Mouse (Mus musculus): ENCODE data around the gene Tchh.
A peak's percentile ranks its signal among the peaks of the same experiment; 100 is the strongest.
"Not testable (repeated sequence)": the region's sequence is repeated elsewhere in the genome, so short reads cannot be mapped to it uniquely, and the experiment has no call there.

Gene Tchh

DNA sequence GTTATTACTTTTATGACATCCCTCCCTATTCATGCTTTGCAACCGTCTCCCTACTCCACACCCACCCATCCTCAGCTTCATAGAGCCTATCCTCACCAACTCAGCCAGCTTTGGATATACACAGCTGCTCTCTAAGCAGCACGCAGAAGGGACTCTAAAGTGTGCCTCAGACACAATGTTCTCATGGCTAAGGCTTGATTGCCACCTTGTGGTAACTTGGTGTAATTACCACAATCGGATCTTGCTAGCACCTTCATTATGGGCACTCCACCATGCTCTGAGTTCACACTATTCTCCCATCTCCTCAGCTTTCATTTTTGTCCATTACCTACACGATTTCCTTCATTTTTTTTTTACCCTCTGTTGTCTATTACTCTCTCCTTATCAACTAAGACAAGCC is 51.9 kb downstream of the Tchh start:
- DNase-seq (ENCODE audit: low read depth, low spot score), result peak; percentile 54

DNA sequence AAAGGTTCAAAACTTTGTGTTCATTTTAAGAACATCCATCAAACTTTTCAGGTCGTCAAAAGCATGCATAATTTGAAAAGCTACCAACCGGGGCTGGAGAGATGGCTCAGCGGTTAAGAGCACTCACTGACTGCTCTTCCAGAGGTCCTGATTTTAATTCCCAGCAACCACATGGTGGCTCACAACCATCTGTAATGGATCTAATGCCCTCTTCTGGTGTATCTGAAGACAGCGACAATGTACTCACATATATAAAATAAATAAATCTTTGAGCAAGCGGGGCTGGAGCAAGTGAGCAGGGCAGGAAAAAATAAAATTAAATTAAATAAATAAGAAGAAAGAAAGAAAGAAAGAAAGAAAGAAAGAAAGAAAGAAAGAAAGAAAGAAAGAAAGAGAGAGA is 52.6 kb downstream of the Tchh start:
- DNase-seq (ENCODE audit: low read depth, low spot score), result not testable (repeated sequence)

DNA sequence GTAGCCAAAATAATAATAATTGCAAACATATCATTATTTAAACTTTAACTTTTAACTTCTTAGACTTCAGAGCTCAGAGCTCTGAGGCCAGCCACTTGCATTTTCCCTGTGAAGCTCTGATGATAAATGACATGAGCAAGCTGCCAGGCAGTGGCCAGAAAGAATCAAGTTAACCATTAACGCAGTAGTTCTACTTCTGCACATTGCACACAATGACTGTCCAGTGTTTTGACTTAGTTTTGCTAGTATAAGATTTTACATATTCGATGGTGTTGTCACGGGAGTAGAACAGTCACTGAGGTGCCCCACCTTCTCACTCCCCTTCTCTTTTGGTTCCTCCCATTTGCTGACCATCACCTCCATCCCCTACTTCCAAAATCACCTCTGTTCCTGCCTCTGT is 55.0 kb downstream of the Tchh start:
- DNase-seq (ENCODE audit: low read depth, low spot score), result no peak
